Mouse (Mus musculus) hindbrain, embryonic 13.5 days (tissue): Measurements from ENCODE around the gene Ppfia4. TPM values are rescaled to one million over a fixed set of nuclear protein-coding genes. Genes with fewer than 3 reads are reported as not detected.

ENCODE experiments used
- ATAC-seq: fragments of 200-750 bp; cut with Nextera tagmentation; 2 replicates; pipeline ENCODE4 v1.8.0; 2017; ENCODE audit warnings: moderate TSS enrichment; ENCODE audit not compliant: low FRiP score
- H3K27ac ChIP-seq: fragments of 300-500 bp; sonication (generic); 2 replicates; pipeline ENCODE4 v1.5.1; 2015; ENCODE audit warnings: inconsistent platforms, mild to moderate bottlenecking, moderate library complexity
- H3K27me3 ChIP-seq: fragments of 300-500 bp; sonication (generic); 2 replicates; pipeline ENCODE4 v1.6.1; 2015; ENCODE audit warnings: mild to moderate bottlenecking, inconsistent platforms
- H3K36me3 ChIP-seq: fragments of 300-500 bp; sonication (generic); 2 replicates; pipeline ENCODE4 v1.6.1; 2015; ENCODE audit warnings: mild to moderate bottlenecking, inconsistent platforms
- H3K4me1 ChIP-seq: fragments of 300-500 bp; sonication (generic); replicated peaks from 2 replicates; pipeline ENCODE4 v1.6.1; 2015; ENCODE audit warnings: inconsistent platforms
- H3K4me2 ChIP-seq: fragments of 300-500 bp; sonication (generic); 2 replicates; pipeline ENCODE4 v1.6.1; 2015; ENCODE audit warnings: inconsistent platforms, mild to moderate bottlenecking, moderate library complexity
- H3K4me3 ChIP-seq: fragments of 300-500 bp; sonication (generic); 2 replicates; pipeline ENCODE4 v1.5.1; 2015; ENCODE audit warnings: mild to moderate bottlenecking, inconsistent platforms
- H3K9ac ChIP-seq: fragments of 300-500 bp; sonication (generic); 2 replicates; pipeline ENCODE4 v1.6.1; 2015; ENCODE audit warnings: mild to moderate bottlenecking, inconsistent platforms
- H3K9me3 ChIP-seq: fragments of 300-500 bp; sonication (generic); 2 replicates; pipeline ENCODE4 v1.6.1; 2016; ENCODE audit warnings: inconsistent platforms
- WGBS: fragments of 180-500 bp; shearing (Covaris S2); methylation state at CpG from one replicate; pipeline ENCODE4 v1.1.7; 2015; 5-methylcytosine and 5-hydroxymethylcytosine counted together
- polyA plus RNA-seq: library from polyadenylated mRNA; unstranded; fragments of >200 nt; fragmentation: Nextera tagmentation; extraction: Ambion mirVana; gene quantifications from 2 replicates; pipeline ENCODE4 v1.2.1, GENCODE M21; 2015

Ppfia4 gene
- polyA plus RNA-seq, 1 experiment from 2014 or later: 10.9 TPM

DNA sequence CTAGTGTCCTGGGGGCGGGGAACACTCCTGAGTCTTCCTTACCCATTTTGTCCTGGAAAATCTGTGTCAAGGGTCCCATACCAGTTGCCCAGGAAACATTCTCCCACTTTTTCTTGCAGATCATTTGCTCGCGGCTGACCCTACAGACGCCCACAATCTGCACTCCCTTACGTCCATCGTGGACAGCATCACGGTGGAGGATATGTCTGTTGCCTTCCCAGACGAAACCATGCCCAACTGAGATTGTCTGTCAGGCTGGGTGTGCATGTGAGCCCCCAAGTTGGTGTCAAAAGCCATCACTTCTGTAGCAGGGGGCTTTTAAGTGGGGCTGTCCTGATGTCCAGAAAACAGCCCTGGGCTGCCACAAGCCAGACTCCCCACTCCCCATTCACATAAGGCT is 41.2 kb downstream of the Ppfia4 start:
- H3K4me2 ChIP-seq: no peak overlapping the region
- H3K9me3 ChIP-seq: no peaks in the 10 kb centered on the region
- H3K36me3 ChIP-seq: no peaks in the 10 kb centered on the region
- no peaks in the 10 kb centered on the region for H3K27me3 ChIP-seq
- H3K27ac ChIP-seq: no peak overlapping the region
- WGBS: 74% methylated on average over 8 of the region's 8 CpGs
- no peak overlapping the region for H3K4me3 ChIP-seq
- H3K4me1 ChIP-seq: peaks cover 24% of the 10 kb centered on the region
- no peak for ATAC-seq
- no peak overlapping the region for H3K9ac ChIP-seq

DNA sequence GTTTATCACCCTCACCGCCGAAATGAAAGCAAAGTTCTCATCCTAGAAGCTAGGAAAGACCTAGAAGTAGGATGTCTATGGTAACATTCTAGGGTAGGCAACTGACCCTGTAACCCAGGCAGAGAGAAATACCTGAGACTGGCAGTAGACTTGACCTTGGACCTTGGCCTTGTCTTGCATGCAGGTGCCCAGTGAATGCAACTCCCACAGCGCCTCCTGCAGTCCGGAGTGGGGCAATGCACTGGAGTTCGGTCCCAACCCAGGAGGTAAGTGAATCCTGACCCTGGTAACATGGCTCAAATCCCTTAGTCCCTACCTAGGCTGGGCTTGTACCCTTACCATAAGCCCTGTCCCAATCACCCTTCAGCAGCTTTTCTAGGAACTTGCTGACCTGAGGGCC is 41.8 kb downstream of the Ppfia4 start:
- ATAC-seq: no peak
- H3K4me1 ChIP-seq: peaks cover 24% of the 10 kb centered on the region
- H3K27me3 ChIP-seq: no peaks in the 10 kb centered on the region
- no peak overlapping the region for H3K27ac ChIP-seq
- H3K4me2 ChIP-seq: no peak overlapping the region
- no peak overlapping the region for H3K9ac ChIP-seq
- WGBS: 65% methylated on average over 5 of the region's 5 CpGs
- H3K9me3 ChIP-seq: no peaks in the 10 kb centered on the region
- H3K36me3 ChIP-seq: no peaks in the 10 kb centered on the region
- no peak overlapping the region for H3K4me3 ChIP-seq

DNA sequence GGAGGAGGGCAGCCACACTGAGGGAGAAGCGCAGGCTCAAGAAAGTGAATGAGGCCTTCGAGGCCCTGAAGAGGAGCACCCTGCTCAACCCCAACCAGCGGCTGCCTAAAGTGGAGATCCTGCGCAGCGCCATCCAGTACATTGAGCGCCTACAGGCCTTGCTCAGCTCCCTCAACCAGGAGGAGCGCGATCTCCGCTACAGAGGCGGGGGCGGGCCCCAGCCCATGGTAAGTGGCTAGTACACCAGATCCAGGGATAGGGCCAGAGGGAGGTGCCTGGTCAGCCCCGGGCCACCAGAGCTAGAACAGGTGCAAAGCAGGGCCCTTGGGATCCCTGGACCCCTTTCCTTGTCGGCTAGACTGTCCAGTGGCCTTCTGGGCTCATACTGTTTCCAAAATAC is 42.4 kb downstream of the Ppfia4 start:
- H3K27ac ChIP-seq: no peak overlapping the region
- H3K4me1 ChIP-seq: peaks cover 24% of the 10 kb centered on the region
- H3K9ac ChIP-seq: no peak overlapping the region
- WGBS: 87% methylated on average over 13 of the region's 13 CpGs
- no peak overlapping the region for H3K4me2 ChIP-seq
- no peaks in the 10 kb centered on the region for H3K9me3 ChIP-seq
- peak; percentile 25; the same call in 1 of the 2 replicates for ATAC-seq
- H3K4me3 ChIP-seq: no peak overlapping the region
- no peaks in the 10 kb centered on the region for H3K36me3 ChIP-seq
- H3K27me3 ChIP-seq: no peaks in the 10 kb centered on the region

DNA sequence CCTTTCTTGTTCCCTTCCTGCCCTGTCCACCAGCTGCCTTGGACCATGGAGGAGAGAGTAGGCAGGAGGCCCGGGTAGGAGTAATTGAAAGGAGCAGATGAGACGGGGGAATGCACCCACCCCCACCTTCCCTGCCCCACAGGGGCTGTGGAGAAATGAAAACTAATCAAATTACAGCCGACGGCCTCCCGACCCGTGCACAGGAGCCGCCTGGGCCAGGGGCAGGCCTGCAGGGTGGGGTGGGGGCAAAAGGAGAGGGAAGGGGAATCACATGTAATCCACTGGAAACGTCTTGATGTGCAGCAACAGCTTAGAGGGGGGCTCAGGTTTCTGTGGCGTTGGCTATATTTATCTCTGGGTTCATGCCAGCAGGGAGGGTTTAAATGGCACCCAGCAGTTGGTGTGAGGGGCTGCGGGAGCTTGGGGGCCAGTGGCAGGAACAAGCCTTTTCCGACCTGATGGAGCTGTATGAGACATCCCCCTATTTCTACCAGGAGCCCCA is 43.1 kb downstream of the Ppfia4 start, which contains the start of gene Myog:
TSS of gene Myog (plus strand) at position 392 of the 502 bp plus-strand sequence.
- Histone ChIP-seq H3K4me2 (no peak within 1 kb of the TSS), H3K4me1 (peaks cover 24% of the 10 kb centered on the region), H3K4me3 (no peak within 1 kb of the TSS), H3K27ac (no peak within 1 kb of the TSS), H3K36me3 (no peaks in the 10 kb centered on the region), H3K9ac (no peak within 1 kb of the TSS), H3K27me3 (no peaks in the 10 kb centered on the region), H3K9me3 (no peaks in the 10 kb centered on the region)
- no peak for ATAC-seq
- 38% methylated on average over 11 of the region's 11 CpGs for WGBS

DNA sequence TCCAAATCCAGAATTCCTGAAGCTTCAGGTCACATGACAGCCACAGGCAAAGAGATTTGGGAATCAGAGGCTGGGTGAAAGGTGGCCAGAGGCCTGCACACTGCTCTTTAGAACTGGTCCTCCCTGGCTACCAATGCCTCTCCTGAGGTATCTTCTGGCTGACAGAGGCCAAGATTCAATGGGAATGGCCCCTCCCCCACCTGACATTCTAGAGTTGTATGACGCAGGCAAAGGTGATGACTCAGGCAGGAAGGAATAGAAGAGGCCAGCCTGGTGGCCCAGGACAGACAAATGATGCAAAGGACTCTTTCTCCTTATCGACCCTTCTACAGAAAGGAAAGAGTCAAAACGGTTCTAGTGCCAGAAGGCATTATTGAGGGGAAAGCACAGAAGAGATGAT is 44.5 kb downstream of the Ppfia4 start:
- no peaks in the 10 kb centered on the region for H3K27me3 ChIP-seq
- no peak overlapping the region for H3K9ac ChIP-seq
- no peak overlapping the region for H3K4me3 ChIP-seq
- H3K4me1 ChIP-seq: peaks cover 24% of the 10 kb centered on the region
- no peak overlapping the region for H3K27ac ChIP-seq
- 87% methylated on average over 3 of the region's 3 CpGs for WGBS
- no peak overlapping the region for H3K4me2 ChIP-seq
- ATAC-seq: no peak
- no peaks in the 10 kb centered on the region for H3K36me3 ChIP-seq
- no peaks in the 10 kb centered on the region for H3K9me3 ChIP-seq

- no peak overlapping the region for H3K4me2 ChIP-seq
- peaks cover 7% of the 10 kb centered on the region for H3K4me1 ChIP-seq
- no peak overlapping the region for H3K27ac ChIP-seq
- no peaks in the 10 kb centered on the region for H3K9me3 ChIP-seq
- no peak overlapping the region for H3K9ac ChIP-seq
- ATAC-seq: no peak
- no peak overlapping the region for H3K4me3 ChIP-seq
- 50% methylated on average over 10 of the region's 10 CpGs for WGBS
- H3K27me3 ChIP-seq: no peaks in the 10 kb centered on the region
- no peaks in the 10 kb centered on the region for H3K36me3 ChIP-seq
Measured at GRCm38 (mm10) chr1:134285458-134286120, 47.1 kb downstream of the Ppfia4 start.

- no peak for ATAC-seq
- H3K4me1 ChIP-seq: no peaks in the 10 kb centered on the region
- H3K27me3 ChIP-seq: no peaks in the 10 kb centered on the region
- no peak overlapping the region for H3K9ac ChIP-seq
- H3K27ac ChIP-seq: no peak overlapping the region
- no peak overlapping the region for H3K4me3 ChIP-seq
- H3K9me3 ChIP-seq: no peaks in the 10 kb centered on the region
- H3K4me2 ChIP-seq: no peak overlapping the region
- H3K36me3 ChIP-seq: no peaks in the 10 kb centered on the region
- WGBS: 31% methylated on average over 1 of the region's 1 CpGs
Measured at GRCm38 (mm10) chr1:134283108-134283507, 49.6 kb downstream of the Ppfia4 start.

- Histone ChIP-seq H3K9me3 (no peaks in the 10 kb centered on the region), H3K4me3 (no peak overlapping the region), H3K36me3 (no peaks in the 10 kb centered on the region), H3K4me2 (no peak overlapping the region), H3K9ac (no peak overlapping the region), H3K27ac (no peak overlapping the region), H3K4me1 (no peaks in the 10 kb centered on the region), H3K27me3 (no peaks in the 10 kb centered on the region)
- whole genome bisulfite sequencing: 83% methylated on average over 3 of the region's 3 CpGs
- no peak for ATAC-seq
Measured at GRCm38 (mm10) chr1:134282342-134282741, 50.4 kb downstream of the Ppfia4 start.

- Histone ChIP-seq H3K4me2 (no peak overlapping the region), H3K27me3 (no peaks in the 10 kb centered on the region), H3K9ac (no peak overlapping the region), H3K27ac (no peak overlapping the region), H3K4me1 (no peaks in the 10 kb centered on the region), H3K4me3 (no peak overlapping the region), H3K36me3 (no peaks in the 10 kb centered on the region), H3K9me3 (no peaks in the 10 kb centered on the region)
- 72% methylated on average over 4 of the region's 4 CpGs for WGBS
- ATAC-seq: no peak
Measured at GRCm38 (mm10) chr1:134281563-134281962, 51.2 kb downstream of the Ppfia4 start.

GRCm38 (mm10) chr1:134280174-134280573 is 52.6 kb downstream of the Ppfia4 start:
- Histone ChIP-seq H3K4me2 (no peak overlapping the region), H3K27me3 (no peaks in the 10 kb centered on the region), H3K36me3 (no peaks in the 10 kb centered on the region), H3K4me1 (no peaks in the 10 kb centered on the region), H3K27ac (no peak overlapping the region), H3K9ac (no peak overlapping the region), H3K9me3 (no peaks in the 10 kb centered on the region), H3K4me3 (no peak overlapping the region)
- ATAC-seq: no peak
- WGBS: 86% methylated on average over 5 of the region's 5 CpGs

- Histone ChIP-seq H3K27ac (no peak overlapping the region), H3K9me3 (no peaks in the 10 kb centered on the region), H3K36me3 (no peaks in the 10 kb centered on the region), H3K4me3 (no peak overlapping the region), H3K4me1 (peaks cover 17% of the 10 kb centered on the region), H3K4me2 (no peak overlapping the region), H3K27me3 (no peaks in the 10 kb centered on the region), H3K9ac (no peak overlapping the region)
- 82% methylated on average over 7 of the region's 7 CpGs for WGBS
- no peak for ATAC-seq
Measured at GRCm38 (mm10) chr1:134276823-134277222, 55.9 kb downstream of the Ppfia4 start.

DNA sequence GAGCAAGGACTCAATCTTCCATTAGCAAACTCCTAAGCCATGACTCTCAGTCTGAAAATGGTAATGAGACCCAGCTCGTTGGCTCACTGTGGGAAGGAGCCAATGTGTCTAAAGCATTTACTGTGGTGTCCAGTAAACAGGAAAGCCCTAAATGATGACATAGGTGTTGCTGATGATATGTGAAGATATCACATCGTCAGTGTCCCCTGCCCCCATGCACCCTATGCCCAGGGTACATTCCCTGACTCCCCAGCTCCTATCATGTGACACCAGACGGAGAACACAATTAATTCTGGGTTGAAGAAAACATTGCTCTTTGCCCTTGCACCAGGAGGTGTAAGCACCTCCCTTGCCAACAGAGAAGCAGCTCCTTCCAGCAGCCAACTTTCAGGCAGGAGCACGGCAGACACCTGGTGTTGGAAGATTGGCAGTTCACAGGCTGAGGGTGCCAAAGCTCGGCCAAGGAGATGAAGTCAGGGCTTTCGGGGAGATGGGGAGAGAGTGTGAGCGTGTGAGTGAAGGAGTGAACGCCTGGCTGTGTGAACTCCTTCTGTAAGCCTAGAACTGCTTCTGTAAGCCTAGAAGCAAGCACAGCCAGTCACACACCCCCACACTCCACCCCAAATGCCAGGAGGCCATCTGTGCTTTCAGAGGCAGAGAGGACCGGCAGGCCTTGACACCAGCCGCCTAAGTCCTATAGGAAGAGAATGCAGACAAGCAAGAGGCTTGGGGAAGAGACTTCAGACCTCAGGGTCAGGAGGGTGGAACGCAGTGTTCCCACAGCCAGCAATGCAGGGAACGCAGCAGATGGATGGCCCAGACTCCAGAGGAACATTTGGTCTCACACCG is 56.9 kb downstream of the Ppfia4 start:
- H3K27me3 ChIP-seq: no peaks in the 10 kb centered on the region
- no peak overlapping the region for H3K27ac ChIP-seq
- H3K4me3 ChIP-seq: no peak overlapping the region
- ATAC-seq: no peak
- H3K4me1 ChIP-seq: peaks cover 17% of the 10 kb centered on the region
- H3K36me3 ChIP-seq: no peaks in the 10 kb centered on the region
- no peak overlapping the region for H3K4me2 ChIP-seq
- no peak overlapping the region for H3K9ac ChIP-seq
- H3K9me3 ChIP-seq: no peaks in the 10 kb centered on the region
- 77% methylated on average over 13 of the region's 13 CpGs for WGBS
